Mouse (Mus musculus): ENCODE results near the gene Scn3a. TPM values are rescaled to one million over a fixed set of nuclear protein-coding genes. Genes with fewer than 3 reads are reported as not detected.
A peak's percentile ranks its signal among the peaks of the same experiment; 100 is the strongest.

The Scn3a gene
- polyA plus RNA-seq, 1 experiment from 2014 or later = 0.91 TPM

GRCm38 (mm10) chr2:65421259-65422255 is 145.9 kb downstream of the Scn3a start:
- no peak overlapping the region for H3K4me2 ChIP-seq (ENCODE audit: low read length)
- H3K9ac ChIP-seq (ENCODE audit: low read length) = no peak overlapping the region
- H3K27ac ChIP-seq (replicated peaks in 1 of 2; ENCODE audit: control insufficient read depth in 1 of 2, insufficient read depth in 1 of 2, low read depth in 2 of 2, low read length in 2 of 2) = no peak overlapping the region
- 63% methylated on average over 11 of the region's 11 CpGs for WGBS
- H3K4me1 ChIP-seq (ENCODE audit: control insufficient read depth in 2 of 2, insufficient read depth in 2 of 2, low read length in 2 of 2) = peaks cover 0 to 3% of the 10 kb centered on the region in 2 experiments; a peak in 1 of 4 replicates
- peaks cover 7% of the 10 kb centered on the region for H3K9me3 ChIP-seq (ENCODE audit: control insufficient read depth, low read length)
- no peaks in the 10 kb centered on the region for H3K27me3 ChIP-seq (ENCODE audit: control insufficient read depth, insufficient read depth, low read length)
- no peaks in the 10 kb centered on the region for H3K36me3 ChIP-seq (ENCODE audit: control insufficient read depth, insufficient read depth, low read length)
- no peak overlapping the region for H3K4me3 ChIP-seq (ENCODE audit: control insufficient read depth in 1 of 2, insufficient read depth in 1 of 2, low read depth in 1 of 2, low read length in 2 of 2)
- ATAC-seq (ENCODE audit: insufficient number of reproducible peaks, insufficient read depth, low FRiP score, low read depth) = no peak

- Histone ChIP-seq H3K4me1 (ENCODE audit: control insufficient read depth in 2 of 2, insufficient read depth in 2 of 2, low read length in 2 of 2) (peaks cover 2 to 6% of the 10 kb centered on the region in 2 experiments; a peak in 2 of 4 replicates), H3K4me3 (ENCODE audit: control insufficient read depth in 1 of 2, insufficient read depth in 1 of 2, low read depth in 1 of 2, low read length in 2 of 2) (no peak overlapping the region), H3K9me3 (ENCODE audit: control insufficient read depth, low read length) (peaks cover 7% of the 10 kb centered on the region), H3K27ac (replicated peaks in 1 of 2; ENCODE audit: control insufficient read depth in 1 of 2, insufficient read depth in 1 of 2, low read depth in 2 of 2, low read length in 2 of 2) (no peak overlapping the region), H3K36me3 (ENCODE audit: control insufficient read depth, insufficient read depth, low read length) (no peaks in the 10 kb centered on the region), H3K4me2 (ENCODE audit: low read length) (no peak overlapping the region), H3K27me3 (ENCODE audit: control insufficient read depth, insufficient read depth, low read length) (no peaks in the 10 kb centered on the region), H3K9ac (ENCODE audit: low read length) (no peak overlapping the region)
- 33% methylated on average over 1 of the region's 1 CpGs for WGBS
- ATAC-seq (ENCODE audit: insufficient number of reproducible peaks, insufficient read depth, low FRiP score, low read depth) = no peak
Observed at GRCm38 (mm10) chr2:65418608-65419007, 148.8 kb downstream of the Scn3a start.

- no peaks in the 10 kb centered on the region for H3K27me3 ChIP-seq (ENCODE audit: control insufficient read depth, insufficient read depth, low read length)
- H3K36me3 ChIP-seq (ENCODE audit: control insufficient read depth, insufficient read depth, low read length) = no peaks in the 10 kb centered on the region
- H3K27ac ChIP-seq (replicated peaks in 1 of 2; ENCODE audit: control insufficient read depth in 1 of 2, insufficient read depth in 1 of 2, low read depth in 2 of 2, low read length in 2 of 2) = no peak overlapping the region
- H3K9me3 ChIP-seq (ENCODE audit: control insufficient read depth, low read length) = peaks cover 7% of the 10 kb centered on the region
- no peak overlapping the region for H3K9ac ChIP-seq (ENCODE audit: low read length)
- H3K4me3 ChIP-seq (ENCODE audit: control insufficient read depth in 1 of 2, insufficient read depth in 1 of 2, low read depth in 1 of 2, low read length in 2 of 2) = no peak overlapping the region
- no peak overlapping the region for H3K4me2 ChIP-seq (ENCODE audit: low read length)
- peaks cover 2 to 4% of the 10 kb centered on the region in 2 experiments; a peak in 2 of 4 replicates for H3K4me1 ChIP-seq (ENCODE audit: control insufficient read depth in 2 of 2, insufficient read depth in 2 of 2, low read length in 2 of 2)
- WGBS = 100% methylated on average over 1 of the region's 1 CpGs
- ATAC-seq (ENCODE audit: insufficient number of reproducible peaks, insufficient read depth, low FRiP score, low read depth) = no peak
Observed at GRCm38 (mm10) chr2:65416535-65416934, 150.9 kb downstream of the Scn3a start.

- Histone ChIP-seq H3K4me2 (ENCODE audit: low read length) (peak overlapping the region; percentile 83), H3K9me3 (ENCODE audit: control insufficient read depth, low read length) (peaks cover 7% of the 10 kb centered on the region), H3K27ac (replicated peaks in 1 of 2; ENCODE audit: control insufficient read depth in 1 of 2, insufficient read depth in 1 of 2, low read depth in 2 of 2, low read length in 2 of 2) (no peak overlapping the region), H3K36me3 (ENCODE audit: control insufficient read depth, insufficient read depth, low read length) (no peaks in the 10 kb centered on the region), H3K4me1 (ENCODE audit: control insufficient read depth in 2 of 2, insufficient read depth in 2 of 2, low read length in 2 of 2) (peaks cover 2 to 4% of the 10 kb centered on the region in 2 experiments; a peak in 2 of 4 replicates), H3K4me3 (ENCODE audit: control insufficient read depth in 1 of 2, insufficient read depth in 1 of 2, low read depth in 1 of 2, low read length in 2 of 2) (0 out of 4 replicates have a peak overlapping the region, but pooled peaks of 1 of the 2 experiments have one; percentile 44), H3K9ac (ENCODE audit: low read length) (no peak overlapping the region), H3K27me3 (ENCODE audit: control insufficient read depth, insufficient read depth, low read length) (no peaks in the 10 kb centered on the region)
- ATAC-seq (ENCODE audit: insufficient number of reproducible peaks, insufficient read depth, low FRiP score, low read depth) = no peak
- 6% methylated on average over 2 of the region's 2 CpGs for WGBS
Observed at GRCm38 (mm10) chr2:65415294-65415693, 152.1 kb downstream of the Scn3a start.

GRCm38 (mm10) chr2:65414806-65415281 is 152.6 kb downstream of the Scn3a start:
- ATAC-seq (ENCODE audit: insufficient number of reproducible peaks, insufficient read depth, low FRiP score, low read depth) = no peak
- H3K27me3 ChIP-seq (ENCODE audit: control insufficient read depth, insufficient read depth, low read length) = no peaks in the 10 kb centered on the region
- peak overlapping the region; percentile 70; the same call in 1 of the 2 replicates for H3K9ac ChIP-seq (ENCODE audit: low read length)
- peaks cover 2 to 4% of the 10 kb centered on the region in 2 experiments; a peak in 2 of 4 replicates for H3K4me1 ChIP-seq (ENCODE audit: control insufficient read depth in 2 of 2, insufficient read depth in 2 of 2, low read length in 2 of 2)
- H3K4me2 ChIP-seq (ENCODE audit: low read length) = peak overlapping the region; percentile 83
- H3K9me3 ChIP-seq (ENCODE audit: control insufficient read depth, low read length) = peaks cover 7% of the 10 kb centered on the region
- no peak overlapping the region for H3K27ac ChIP-seq (replicated peaks in 1 of 2; ENCODE audit: control insufficient read depth in 1 of 2, insufficient read depth in 1 of 2, low read depth in 2 of 2, low read length in 2 of 2)
- no peaks in the 10 kb centered on the region for H3K36me3 ChIP-seq (ENCODE audit: control insufficient read depth, insufficient read depth, low read length)
- peak overlapping the region; percentile 8 to 44; a peak in 3 of 4 replicates for H3K4me3 ChIP-seq (ENCODE audit: control insufficient read depth in 1 of 2, insufficient read depth in 1 of 2, low read depth in 1 of 2, low read length in 2 of 2)
- 3% methylated on average over 6 of the region's 6 CpGs for WGBS

- Histone ChIP-seq H3K9ac (ENCODE audit: low read length) (peak overlapping the region; percentile 70), H3K27ac (replicated peaks in 1 of 2; ENCODE audit: control insufficient read depth in 1 of 2, insufficient read depth in 1 of 2, low read depth in 2 of 2, low read length in 2 of 2) (peak overlapping the region in 1 of 2 experiments; percentile 66; a peak in 2 of 4 replicates), H3K4me2 (ENCODE audit: low read length) (peak overlapping the region; percentile 83), H3K9me3 (ENCODE audit: control insufficient read depth, low read length) (peaks cover 7% of the 10 kb centered on the region), H3K36me3 (ENCODE audit: control insufficient read depth, insufficient read depth, low read length) (no peaks in the 10 kb centered on the region), H3K4me1 (ENCODE audit: control insufficient read depth in 2 of 2, insufficient read depth in 2 of 2, low read length in 2 of 2) (peaks cover 2 to 4% of the 10 kb centered on the region in 2 experiments; a peak in 2 of 4 replicates), H3K4me3 (ENCODE audit: control insufficient read depth in 1 of 2, insufficient read depth in 1 of 2, low read depth in 1 of 2, low read length in 2 of 2) (peak overlapping the region; percentile 27 to 44), H3K27me3 (ENCODE audit: control insufficient read depth, insufficient read depth, low read length) (no peaks in the 10 kb centered on the region)
- WGBS = 0% methylated on average over 7 of the region's 7 CpGs
- ATAC-seq (ENCODE audit: insufficient number of reproducible peaks, insufficient read depth, low FRiP score, low read depth) = peak; percentile 88
Observed at GRCm38 (mm10) chr2:65414237-65414636, 153.2 kb downstream of the Scn3a start.

GRCm38 (mm10) chr2:65413746-65414145 is 153.7 kb downstream of the Scn3a start:
- Histone ChIP-seq H3K27ac (replicated peaks in 1 of 2; ENCODE audit: control insufficient read depth in 1 of 2, insufficient read depth in 1 of 2, low read depth in 2 of 2, low read length in 2 of 2) (peak overlapping the region; percentile 66 to 68), H3K9ac (ENCODE audit: low read length) (peak overlapping the region; percentile 70), H3K9me3 (ENCODE audit: control insufficient read depth, low read length) (peaks cover 7% of the 10 kb centered on the region), H3K4me3 (ENCODE audit: control insufficient read depth in 1 of 2, insufficient read depth in 1 of 2, low read depth in 1 of 2, low read length in 2 of 2) (peak overlapping the region; percentile 37 to 44; a peak in 3 of 4 replicates), H3K36me3 (ENCODE audit: control insufficient read depth, insufficient read depth, low read length) (no peaks in the 10 kb centered on the region), H3K4me2 (ENCODE audit: low read length) (peak overlapping the region; percentile 83), H3K4me1 (ENCODE audit: control insufficient read depth in 2 of 2, insufficient read depth in 2 of 2, low read length in 2 of 2) (peaks cover 2 to 4% of the 10 kb centered on the region in 2 experiments; a peak in 2 of 4 replicates), H3K27me3 (ENCODE audit: control insufficient read depth, insufficient read depth, low read length) (no peaks in the 10 kb centered on the region)
- no peak for ATAC-seq (ENCODE audit: insufficient number of reproducible peaks, insufficient read depth, low FRiP score, low read depth)
- 0% methylated on average over 3 of the region's 3 CpGs for WGBS

Data from heart, embryonic 14.5 days (tissue).